Mouse (Mus musculus): ENCODE measurements around the gene Olfr1226. TPM values are rescaled to one million over a fixed set of nuclear protein-coding genes. Genes with fewer than 3 reads are reported as not detected.
"Not testable (repeated sequence)": the region's sequence is repeated elsewhere in the genome, so short reads cannot be mapped to it uniquely, and the experiment has no call there.

Olfr1226 gene
- not detected for polyA plus RNA-seq (2017; shearing (Covaris generic))

DNA sequence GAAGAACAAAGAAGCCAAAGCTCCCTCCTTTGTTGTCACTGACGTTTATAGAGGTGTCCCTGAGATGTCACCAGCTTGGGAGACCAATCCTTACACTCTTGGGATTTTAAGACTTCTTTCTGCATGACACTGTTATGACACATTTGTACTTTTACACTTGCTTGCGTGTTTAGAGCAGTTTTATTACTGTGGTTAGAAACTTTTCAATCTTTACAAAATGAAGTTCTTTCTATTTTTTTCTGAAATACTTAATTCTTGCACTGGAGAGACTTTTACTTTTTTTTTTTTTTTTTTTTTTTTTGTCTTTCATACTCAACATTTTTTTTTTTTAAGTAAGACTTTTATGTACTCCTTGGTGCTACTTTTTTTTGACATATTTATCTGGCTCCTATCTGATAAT, at the start of gene Olfr1226:
TSS of gene Olfr1226 (minus strand) at position 101 of the 400 bp plus-strand sequence.
- no peak for ATAC-seq

DNA sequence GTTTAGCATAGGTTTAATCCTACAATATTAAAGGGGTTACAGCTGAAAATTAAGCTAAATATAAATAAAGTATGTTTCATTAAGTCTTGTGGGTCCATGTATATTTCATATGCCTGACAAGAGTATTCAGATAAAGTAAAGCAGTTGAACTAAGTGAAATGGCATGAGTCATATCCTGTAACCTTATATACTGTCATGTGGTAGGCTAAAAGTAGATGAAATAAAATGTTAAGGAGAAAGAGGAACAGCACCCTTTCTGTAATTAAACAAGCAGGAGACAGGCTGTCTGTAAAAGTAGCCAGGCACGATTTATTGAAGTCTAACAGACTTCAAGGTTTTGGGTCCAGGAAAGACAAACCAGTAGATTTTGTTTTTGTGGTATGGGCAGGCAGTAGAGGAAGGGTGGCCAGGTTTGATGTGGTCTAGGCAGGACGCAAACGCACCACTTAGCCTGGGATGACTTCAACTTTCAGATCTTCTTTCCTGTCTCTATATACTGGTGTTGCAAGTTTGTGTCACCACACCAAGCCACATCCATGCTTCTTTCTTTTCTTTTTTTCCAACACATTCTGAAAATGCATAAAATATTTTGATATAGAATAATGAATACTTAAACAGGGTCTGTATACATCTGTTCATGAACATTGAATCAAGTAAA, 3.4 kb downstream of the Olfr1226 start:
- no peak for ATAC-seq

DNA sequence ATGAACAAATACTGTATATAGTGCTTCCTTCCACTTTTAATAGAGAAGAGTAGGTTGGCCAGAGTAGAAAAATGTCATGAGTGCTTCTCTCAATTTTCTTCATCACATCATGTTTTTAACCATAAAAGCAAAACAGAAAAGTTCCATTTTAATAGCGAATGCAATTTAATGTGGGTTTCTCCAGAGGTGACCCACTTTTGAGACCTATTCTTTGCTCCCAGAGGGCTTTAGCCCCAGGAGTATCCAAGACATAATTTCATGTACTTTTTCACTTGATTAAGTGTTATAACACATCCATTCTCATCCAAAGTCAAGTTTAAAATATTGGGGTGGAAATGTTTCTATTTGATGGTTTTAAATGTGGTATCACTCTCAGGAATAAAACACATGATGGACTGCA, 25.3 kb downstream of the Olfr1226 start, which contains the start of gene Olfr1225:
TSS of gene Olfr1225 (minus strand) at position 101 of the 400 bp plus-strand sequence.
- ATAC-seq = no peak

DNA sequence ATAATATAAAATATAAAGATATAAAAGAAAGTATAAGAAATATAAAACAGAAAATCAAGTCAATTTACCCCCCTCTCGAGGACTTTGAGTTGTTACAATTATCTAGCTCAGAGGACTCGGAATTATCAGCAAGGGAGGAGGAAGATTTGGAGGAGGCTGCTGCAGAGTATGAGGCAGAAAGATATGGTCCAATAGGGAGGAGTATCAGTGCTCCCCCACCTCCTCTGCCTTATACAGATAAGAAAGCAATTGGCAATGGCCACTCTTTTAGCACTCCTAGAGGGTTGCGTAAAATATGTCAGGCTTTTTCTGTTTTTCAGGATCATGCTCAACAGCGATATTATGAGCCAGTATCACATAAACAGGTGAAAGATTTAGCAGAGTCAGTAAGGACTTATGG, 35.1 kb downstream of the Olfr1226 start:
- not testable (repeated sequence) for ATAC-seq

DNA sequence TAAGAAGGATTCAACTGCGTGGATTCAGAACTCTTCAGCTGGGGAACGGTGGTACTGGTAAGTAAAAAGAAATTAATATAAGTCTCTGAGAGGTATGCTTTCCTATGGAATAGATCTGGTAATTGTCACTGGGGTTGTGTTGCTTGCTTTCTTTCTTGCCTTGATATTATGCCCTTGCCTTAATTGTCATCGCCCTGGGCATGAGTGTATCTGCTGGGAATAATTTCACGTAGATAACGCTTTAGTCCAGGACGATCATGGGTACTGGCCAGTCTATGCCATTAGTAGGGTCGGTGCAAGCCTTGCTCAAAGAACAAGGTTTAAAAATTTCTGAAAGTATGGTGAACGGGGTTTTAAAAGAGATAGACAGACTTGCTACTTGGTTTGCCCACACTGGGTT, 35.9 kb downstream of the Olfr1226 start, which contains the start of gene Olfr1224-ps1:
TSS of gene Olfr1224-ps1 (minus strand) at position 101 of the 400 bp plus-strand sequence.
- not testable (repeated sequence) for ATAC-seq

DNA sequence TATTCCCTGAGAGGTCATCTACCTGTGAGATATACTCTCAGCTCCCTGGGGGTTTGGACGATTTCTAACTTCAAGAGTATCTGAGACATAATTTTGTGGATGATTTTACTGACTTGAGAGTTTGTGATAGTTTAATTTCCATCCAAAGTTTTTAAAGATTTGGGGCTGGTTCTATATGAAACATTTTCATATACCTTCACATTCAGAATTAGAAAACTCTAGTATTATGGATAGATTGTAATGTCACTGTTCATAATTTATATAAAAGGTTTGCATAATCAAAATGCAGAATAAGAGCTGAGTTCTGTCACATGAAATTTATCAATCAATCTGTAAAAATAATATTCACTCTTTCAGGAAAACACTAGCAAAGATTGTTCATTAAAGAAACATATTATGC, 48.4 kb downstream of the Olfr1226 start, which contains the start of gene Olfr1223:
TSS of gene Olfr1223 (minus strand) at position 101 of the 400 bp plus-strand sequence.
- ATAC-seq = no peak

Other genes starting within 250 kb of the Olfr1226 start
- not detected for gene Olfr1212, start 246.1 kb downstream of the Olfr1226 start, polyA plus RNA-seq (2017; shearing (Covaris generic))
- gene Gm13762, start 219.8 kb downstream of the Olfr1226 start, polyA plus RNA-seq (2017; shearing (Covaris generic)) = not detected
- gene Olfr1214, start 207.4 kb downstream of the Olfr1226 start, polyA plus RNA-seq (2017; shearing (Covaris generic)) = not detected
- not detected for gene Olfr1215, start 193.1 kb downstream of the Olfr1226 start, polyA plus RNA-seq (2017; shearing (Covaris generic))
- gene Olfr1216, start 181.7 kb downstream of the Olfr1226 start, polyA plus RNA-seq (2017; shearing (Covaris generic)) = not detected
- gene Olfr1217, start 168.0 kb downstream of the Olfr1226 start, polyA plus RNA-seq (2017; shearing (Covaris generic)) = not detected
- not detected for gene Olfr1218, start 138.9 kb downstream of the Olfr1226 start, polyA plus RNA-seq (2017; shearing (Covaris generic))
- not detected for gene Olfr1219, start 116.5 kb downstream of the Olfr1226 start, polyA plus RNA-seq (2017; shearing (Covaris generic))
- gene Olfr1220, start 93.2 kb downstream of the Olfr1226 start, polyA plus RNA-seq (2017; shearing (Covaris generic)) = under 1 TPM in 1 of 2 experiments, not detected in 1; 0.08 TPM
- not detected for gene Olfr1221, start 82.8 kb downstream of the Olfr1226 start, polyA plus RNA-seq (2017; shearing (Covaris generic))
- gene Olfr1222, start 67.0 kb downstream of the Olfr1226 start, polyA plus RNA-seq (2017; shearing (Covaris generic)) = not detected
- not detected for gene Olfr1223, start 48.5 kb downstream of the Olfr1226 start, polyA plus RNA-seq (2017; shearing (Covaris generic))
- not detected for gene Olfr1224-ps1, start 36.0 kb downstream of the Olfr1226 start, polyA plus RNA-seq (2017; shearing (Covaris generic))
- gene Olfr1225, start 25.4 kb downstream of the Olfr1226 start, polyA plus RNA-seq (2017; shearing (Covaris generic)) = under 1 TPM in 1 of 2 experiments, not detected in 1; 0.08 TPM
- gene Olfr1228, start 54.0 kb upstream of the Olfr1226 start, polyA plus RNA-seq (2017; shearing (Covaris generic)) = not detected
- gene Olfr1229, start 88.0 kb upstream of the Olfr1226 start, polyA plus RNA-seq (2017; shearing (Covaris generic)) = not detected
- gene Olfr1230, start 97.2 kb upstream of the Olfr1226 start, polyA plus RNA-seq (2017; shearing (Covaris generic)) = not detected
- not detected for gene Olfr1231, start 107.0 kb upstream of the Olfr1226 start, polyA plus RNA-seq (2017; shearing (Covaris generic))
- not detected for gene Olfr1232, start 129.6 kb upstream of the Olfr1226 start, polyA plus RNA-seq (2017; shearing (Covaris generic))
- not detected for gene Olfr1233, start 142.3 kb upstream of the Olfr1226 start, polyA plus RNA-seq (2017; shearing (Covaris generic))
- gene Olfr1234, start 164.8 kb upstream of the Olfr1226 start, polyA plus RNA-seq (2017; shearing (Covaris generic)) = not detected
- not detected for gene Olfr1238, start 209.6 kb upstream of the Olfr1226 start, polyA plus RNA-seq (2017; shearing (Covaris generic))
- gene Olfr1239, start 220.4 kb upstream of the Olfr1226 start, polyA plus RNA-seq (2017; shearing (Covaris generic)) = not detected
- gene Olfr1240, start 243.0 kb upstream of the Olfr1226 start, polyA plus RNA-seq (2017; shearing (Covaris generic)) = not detected

Data from CD4-positive, CD25-positive, alpha-beta regulatory T cell, adult 4 months (primary cell).